Mouse (Mus musculus) brain, embryonic 18.5 days (tissue): Measurements from ENCODE around the gene Phldb2.

Experiments used
- DNase-seq: peaks from one replicate; pipeline ENCODE4 v3.0.0-alpha.2; 2012; ENCODE audit warnings: low read depth, low spot score

The Phldb2 gene

DNA sequence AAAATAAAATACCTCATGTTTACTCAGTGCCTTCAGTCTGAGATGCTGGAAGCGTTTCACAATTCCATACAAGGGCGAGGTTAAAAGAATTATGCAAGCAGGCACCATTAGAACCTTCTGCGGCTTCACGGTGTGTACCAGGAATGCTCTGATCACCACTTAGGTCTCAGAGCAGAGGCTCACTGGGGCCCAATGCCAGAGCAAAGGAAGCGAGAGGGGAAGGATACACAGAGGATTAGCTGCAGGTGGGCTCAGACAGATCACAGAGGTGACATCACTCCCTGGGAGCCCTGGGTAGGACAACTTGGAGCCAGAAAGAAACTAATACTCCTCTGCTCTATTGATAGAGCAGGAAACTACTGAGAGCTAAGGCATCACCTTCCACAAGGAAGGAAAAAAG lies 162.1 kb downstream of the Phldb2 start:
- DNase-seq, result no peak

DNA sequence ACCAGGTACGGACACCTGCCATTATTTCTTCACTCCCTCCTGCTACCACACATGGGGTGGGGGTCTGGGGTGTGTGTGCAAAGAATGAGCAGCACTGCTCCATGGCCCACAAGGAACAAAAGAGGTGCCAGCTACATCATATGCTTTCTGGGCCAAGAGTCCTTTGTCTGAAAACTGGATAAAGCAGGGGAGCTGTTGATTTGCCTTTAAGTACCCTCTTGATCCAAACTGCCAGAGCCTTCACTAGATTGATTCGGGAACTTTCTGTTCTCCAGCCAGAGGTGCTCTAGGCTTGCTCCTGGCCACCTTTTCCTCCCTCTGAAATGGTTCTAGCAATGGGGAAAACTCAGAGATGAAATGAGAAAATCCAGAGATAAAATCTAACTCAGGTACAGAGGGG lies 164.1 kb downstream of the Phldb2 start:
- no peak for DNase-seq

DNA sequence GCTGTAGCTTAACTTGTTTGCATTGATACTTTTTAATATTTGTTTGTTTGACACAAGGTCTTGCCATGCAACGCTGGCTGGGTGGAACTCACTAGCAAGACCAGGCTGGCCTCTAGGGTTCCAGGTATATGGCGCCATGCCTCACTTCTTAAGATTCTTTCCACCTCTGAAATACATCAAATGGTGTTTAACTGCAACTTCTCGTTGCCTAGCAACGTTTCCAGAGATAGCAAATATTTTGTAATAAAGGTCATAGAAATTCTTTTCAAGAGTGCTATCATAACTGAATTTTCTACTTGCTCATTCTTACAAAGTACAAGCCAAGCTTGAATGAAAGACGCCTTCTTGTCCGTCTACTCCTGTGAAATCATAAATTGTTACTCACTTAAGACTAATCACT lies 165.7 kb downstream of the Phldb2 start:
- no peak for DNase-seq

DNA sequence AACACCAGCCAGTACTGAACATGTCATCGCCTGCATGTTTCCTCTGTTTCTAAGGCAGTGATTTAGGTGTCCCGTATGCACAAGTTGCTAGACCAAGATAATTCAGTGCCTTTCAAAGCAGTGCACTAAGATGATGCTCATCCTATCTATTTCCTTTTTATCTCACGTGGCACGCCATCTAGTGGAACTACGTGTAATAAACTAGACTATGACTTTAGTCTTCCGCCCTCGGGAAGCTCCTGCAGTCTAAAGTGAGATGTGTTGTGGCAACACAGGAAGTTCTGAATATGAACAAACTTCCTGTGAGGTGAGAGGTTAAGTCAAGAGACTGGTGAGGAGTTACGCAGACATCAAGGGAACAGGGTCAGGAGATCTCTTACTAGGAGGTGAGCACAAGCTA lies 166.8 kb downstream of the Phldb2 start:
- DNase-seq, result no peak

DNA sequence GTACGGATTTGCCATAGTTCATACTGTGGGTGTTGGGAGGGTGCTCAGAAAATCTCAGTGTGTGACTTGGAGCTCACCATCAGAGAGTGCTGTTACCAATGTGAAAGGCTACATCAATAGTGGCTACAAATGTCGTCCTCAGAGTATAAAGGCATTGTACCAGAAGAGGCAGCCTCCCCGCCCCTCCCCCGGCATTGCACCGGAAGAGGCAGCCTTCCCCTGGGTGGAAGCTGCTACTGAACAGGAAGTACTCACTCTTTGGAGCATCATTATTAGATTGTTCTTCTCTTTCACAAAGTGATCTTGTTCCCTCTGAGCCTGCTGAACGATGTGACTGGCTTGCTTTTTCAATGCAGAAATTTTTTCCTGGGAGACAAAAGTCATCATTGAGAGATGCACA lies 173.4 kb downstream of the Phldb2 start:
- DNase-seq, result no peak

DNA sequence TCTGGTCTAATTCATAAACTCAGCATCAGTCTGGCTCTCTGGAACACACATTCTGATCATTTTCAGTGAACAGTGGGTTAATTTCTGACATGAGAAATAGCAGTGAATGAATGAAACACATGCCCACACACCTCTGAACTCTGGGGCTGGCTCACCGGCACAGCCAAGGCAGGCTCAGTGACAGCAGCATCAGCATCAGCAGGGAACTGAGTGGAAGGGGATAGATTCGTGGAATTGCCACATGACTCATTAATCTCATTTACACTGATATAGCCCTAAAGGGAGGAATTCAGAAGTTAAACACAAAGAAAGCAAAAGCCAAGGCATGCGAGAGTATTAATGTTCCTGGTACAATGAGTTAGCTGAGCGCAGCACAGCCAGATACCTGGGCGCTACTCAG lies 178.6 kb downstream of the Phldb2 start:
- no peak for DNase-seq

DNA sequence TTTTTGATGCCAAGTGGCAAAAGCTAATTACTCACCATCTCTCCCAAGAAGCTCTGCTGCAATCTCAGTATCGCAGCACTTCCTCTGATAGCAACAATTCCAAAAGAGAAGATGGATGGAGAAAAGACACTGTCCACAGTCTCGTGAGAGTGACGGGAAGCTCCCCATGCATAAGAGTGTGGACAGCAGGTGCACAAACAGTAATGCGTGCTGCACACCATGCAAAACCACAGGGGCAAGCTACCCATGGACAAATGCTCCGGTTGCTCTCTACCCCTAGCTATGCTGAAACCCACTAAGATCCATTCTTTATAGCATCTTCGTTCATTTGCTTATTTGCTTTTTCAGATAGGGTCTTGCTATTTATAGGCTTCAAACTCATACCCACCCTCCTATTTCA lies 182.5 kb downstream of the Phldb2 start:
- DNase-seq, result no peak

DNA sequence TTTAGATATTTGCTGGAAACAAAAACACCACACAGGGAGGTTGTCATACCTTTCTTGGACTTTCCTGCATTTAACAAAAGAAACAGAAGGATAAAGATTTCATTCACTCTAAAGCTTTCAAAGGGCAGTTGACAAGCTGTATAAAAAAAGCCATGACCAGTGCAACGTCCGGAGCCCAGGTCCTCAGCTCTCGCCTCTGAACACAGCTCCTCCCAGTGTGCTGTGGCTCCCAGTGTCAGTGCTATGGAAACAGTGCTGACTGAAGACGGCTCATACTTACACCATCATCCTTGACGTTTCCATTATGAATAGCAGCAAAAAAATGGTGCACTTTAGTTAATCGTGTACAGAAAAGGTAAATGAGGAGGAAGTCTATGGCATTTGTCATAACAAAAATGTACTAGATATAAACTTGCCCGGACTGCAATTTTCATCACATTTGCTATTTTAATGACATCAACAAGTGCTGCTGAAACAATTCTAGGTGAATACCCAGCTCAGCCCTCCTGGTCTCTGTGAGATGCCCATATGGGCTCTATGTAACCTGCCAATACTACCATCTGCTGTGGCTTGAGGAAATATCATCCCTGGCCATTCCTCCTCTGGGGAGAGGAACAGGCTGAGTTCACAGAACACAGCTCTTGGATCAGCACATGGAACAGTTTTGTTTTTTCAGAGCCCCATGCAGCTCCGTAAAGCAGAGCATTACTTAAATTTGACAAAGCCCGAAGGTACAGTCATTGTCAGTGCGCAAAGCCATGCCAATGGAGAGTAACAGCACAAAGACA lies 185.4 kb downstream of the Phldb2 start:
- DNase-seq, result no peak

DNA sequence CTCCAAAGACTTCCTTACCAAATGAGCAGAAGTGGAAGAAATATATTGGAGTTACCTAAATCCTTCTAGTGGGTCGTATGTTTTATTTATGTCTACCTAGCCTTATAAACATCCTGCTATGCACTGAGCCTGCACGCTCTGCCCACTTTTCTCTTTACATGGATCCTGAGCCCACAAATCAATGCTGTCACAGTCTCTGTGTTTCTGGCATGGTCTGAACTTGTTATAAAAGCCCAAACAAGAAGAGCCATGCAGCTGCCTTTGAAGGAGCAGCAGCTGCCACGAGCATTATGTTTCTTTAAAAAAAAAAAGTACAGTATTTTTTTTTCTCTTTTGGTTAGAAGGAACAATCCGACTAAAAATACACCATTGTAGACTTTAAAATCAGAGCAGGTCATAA lies 186.0 kb downstream of the Phldb2 start:
- DNase-seq, result no peak

DNA sequence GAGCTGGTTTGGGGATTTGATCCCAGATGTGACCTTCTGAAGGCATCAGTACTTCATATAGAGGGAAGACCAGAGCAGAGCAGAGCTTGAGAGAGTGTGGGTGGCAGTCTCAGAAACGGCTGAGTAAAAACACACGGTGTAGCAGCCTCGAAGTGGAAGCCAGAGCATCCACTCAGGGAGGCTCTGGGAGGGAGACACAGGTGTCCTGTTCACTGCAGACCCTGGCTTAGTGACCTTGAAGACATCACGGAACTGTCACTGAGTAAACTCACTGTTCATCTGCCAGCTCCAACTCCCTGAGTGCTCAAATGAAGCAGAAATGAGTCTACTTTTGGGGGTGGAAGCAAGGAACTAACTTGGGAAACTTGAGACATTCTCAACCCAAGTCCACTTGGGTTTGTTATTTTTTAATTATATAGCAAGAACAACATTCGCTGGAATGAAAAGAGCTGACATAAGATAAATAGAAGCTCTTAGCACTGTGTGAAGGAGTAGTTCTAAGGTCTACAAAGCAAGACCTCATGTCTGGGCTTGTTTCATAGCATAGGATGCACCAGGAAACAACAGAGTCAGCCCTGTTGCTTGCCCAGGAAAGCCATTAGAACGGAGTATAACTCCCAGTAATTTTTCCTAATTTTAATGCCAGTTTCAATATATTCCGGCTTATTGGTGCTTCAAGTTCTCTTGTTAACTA lies 187.4 kb downstream of the Phldb2 start:
- no peak for DNase-seq

DNA sequence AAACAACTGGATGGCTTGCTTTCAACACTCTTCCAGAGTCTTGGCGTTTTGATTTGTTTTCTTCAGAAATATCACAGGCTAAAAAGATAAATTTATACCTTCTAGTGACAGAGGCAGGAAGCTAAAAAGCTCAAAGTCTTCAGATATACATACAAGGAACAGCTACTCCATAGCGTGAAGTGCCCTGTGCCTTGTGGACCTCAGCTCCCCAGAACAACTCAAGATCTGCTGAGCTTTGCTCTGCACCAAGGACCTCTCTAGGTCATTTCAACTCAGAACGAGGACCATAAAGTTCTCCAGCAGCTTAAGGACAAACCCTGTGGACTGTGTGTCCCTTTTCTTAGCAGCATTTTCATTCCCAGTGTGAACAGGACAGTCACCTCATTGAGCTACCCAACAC lies 188.3 kb downstream of the Phldb2 start:
- no peak for DNase-seq

DNA sequence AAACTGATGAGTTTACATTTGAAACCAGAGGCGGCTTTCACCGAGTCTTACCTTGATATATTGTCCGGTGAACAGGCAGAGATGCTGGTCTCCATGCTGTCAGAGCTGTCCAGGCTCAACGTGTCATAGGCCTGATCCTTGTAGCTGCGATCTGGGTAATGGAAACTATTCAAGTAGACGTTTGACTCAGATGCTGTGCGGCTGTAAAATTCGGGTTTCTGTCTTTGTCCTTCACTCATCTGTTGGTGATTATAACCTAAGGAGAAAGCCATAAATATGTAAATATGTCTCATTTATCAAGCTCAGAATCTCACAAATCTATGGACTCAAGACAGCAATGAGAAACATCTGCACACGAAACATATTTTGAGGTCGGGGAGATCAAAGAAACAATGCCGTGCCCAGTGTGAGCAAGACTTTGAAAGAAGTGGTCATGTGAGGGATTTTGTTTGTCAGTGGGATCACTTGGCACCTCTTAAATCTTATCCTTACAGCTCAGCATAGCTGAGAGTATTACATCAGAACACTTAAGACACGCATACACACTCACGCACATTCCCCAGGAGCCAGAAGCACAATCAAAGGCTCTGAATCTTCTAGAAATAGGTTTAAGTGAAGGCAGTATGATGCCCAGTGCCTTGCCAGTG lies 190.4 kb downstream of the Phldb2 start:
- DNase-seq, result no peak

DNA sequence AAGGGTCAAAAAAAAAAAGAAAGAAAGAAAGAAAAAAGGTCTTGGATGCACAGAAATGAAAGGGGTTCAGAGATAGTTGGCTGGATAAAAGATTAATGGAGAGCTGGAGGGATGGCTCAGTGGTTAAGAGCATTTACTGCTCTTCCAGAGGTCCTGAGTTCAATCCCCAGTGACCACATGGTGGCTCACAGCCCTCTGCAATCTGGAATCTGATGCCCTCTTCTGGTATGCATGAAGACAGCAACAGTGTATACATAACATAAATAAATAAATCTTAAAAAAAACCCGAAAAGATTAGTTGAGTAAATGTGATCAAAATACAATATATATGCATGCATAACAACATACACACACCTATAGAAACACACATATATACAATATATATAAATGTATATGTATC lies 192.0 kb downstream of the Phldb2 start:
- no peak for DNase-seq

DNA sequence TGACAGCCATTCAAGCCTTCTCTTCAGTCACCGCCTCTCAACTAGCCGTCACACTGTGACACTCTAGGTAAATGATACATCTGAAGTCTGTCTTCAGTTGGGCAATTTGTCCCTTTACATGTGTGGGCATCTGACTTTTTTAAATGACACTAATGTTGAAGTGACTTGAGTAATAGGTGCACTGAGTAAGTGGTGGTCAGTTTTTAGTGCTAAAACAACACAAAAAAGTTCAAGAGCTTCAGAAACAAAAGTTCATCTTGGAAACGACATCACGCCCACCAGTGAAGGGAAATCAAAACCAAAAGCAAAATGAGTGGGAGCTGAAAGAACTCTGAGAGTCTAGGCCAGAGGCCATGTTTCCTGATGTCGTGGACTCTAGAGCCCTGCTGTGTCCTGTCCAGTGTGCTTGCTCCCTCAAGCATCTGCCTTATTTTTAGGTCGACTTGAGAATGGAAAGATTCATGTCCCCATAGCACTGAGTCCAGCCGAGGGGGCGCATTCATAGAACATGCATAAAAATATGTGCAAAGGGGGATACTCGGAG lies 194.6 kb downstream of the Phldb2 start:
- no peak for DNase-seq

DNA sequence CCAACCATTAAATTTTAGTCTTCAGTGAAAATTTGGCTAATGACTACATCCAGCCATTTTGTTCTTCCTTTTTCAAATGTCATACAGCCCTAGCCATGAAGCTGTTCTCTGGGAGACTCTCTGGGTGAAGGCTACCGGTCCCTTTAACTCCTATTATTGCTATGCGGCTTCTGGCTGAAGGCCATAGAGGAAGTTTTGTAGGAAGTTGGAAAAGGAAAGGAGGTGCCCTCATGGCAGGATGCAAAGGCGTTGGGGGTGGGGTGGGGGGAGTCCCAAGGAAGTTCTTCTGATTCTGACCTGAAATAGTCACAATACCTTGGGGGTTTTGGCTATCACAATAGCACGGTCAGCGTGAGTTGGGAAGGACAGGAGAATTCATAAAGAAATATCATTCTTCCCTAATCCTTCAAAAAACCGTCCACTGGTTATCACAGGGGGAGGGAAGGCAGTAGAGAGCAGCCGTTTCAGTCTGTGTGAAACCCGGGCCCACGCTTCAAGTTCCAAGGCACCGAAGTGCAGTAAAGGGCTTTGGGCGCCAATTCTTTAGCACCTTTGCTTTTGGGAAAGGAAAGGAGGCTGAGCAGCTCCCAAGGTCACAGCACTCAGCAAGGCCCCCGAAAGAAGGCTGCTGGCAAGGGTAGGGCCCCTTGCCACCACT lies 195.8 kb downstream of the Phldb2 start:
- no peak for DNase-seq

DNA sequence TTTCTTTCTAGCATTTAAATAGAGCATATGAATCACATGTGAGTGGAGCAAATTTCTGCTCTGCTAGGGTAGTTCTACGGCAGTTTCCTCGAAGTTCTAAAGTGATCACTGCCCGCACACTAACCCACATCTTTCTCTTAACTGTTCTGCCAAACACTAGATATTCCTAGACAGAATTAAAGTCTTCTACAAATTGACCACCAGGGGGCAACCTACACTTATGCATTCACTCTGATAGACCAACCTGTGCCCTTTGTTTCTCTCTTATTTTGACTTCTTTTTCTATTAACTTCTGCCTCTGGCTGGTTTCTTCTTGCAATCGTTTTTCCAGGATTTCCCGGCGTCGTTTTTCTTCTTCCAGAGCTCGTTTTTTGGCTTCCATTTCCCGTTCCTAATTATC lies 196.5 kb downstream of the Phldb2 start:
- DNase-seq, result peak; percentile 57

DNA sequence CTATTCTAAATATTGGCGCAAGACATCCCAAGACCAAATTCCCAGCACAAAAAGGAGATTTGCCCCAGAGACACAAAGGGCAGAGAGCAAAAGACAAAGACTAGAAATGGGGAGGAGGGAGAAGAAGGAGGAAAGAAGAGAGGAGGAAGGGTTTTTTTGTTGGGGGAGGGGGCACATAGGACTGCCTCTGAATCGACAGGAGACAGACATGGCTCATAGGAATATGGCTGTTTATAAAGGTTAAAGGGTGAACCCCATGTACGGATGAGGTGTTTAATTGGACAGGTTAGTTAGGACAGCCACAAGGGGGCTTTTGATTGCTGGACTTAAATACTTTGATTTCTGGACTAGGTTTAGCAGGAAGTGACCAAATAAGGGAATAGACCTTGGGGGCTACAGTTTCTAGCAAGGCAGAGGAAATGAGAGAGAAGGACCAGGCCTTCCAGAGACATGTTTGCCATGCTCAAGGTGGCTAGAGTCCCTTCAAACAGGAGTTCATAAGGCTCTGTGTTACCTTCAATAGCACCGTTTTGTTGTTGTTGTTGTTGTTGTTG lies 209.7 kb downstream of the Phldb2 start:
- DNase-seq, result no peak

DNA sequence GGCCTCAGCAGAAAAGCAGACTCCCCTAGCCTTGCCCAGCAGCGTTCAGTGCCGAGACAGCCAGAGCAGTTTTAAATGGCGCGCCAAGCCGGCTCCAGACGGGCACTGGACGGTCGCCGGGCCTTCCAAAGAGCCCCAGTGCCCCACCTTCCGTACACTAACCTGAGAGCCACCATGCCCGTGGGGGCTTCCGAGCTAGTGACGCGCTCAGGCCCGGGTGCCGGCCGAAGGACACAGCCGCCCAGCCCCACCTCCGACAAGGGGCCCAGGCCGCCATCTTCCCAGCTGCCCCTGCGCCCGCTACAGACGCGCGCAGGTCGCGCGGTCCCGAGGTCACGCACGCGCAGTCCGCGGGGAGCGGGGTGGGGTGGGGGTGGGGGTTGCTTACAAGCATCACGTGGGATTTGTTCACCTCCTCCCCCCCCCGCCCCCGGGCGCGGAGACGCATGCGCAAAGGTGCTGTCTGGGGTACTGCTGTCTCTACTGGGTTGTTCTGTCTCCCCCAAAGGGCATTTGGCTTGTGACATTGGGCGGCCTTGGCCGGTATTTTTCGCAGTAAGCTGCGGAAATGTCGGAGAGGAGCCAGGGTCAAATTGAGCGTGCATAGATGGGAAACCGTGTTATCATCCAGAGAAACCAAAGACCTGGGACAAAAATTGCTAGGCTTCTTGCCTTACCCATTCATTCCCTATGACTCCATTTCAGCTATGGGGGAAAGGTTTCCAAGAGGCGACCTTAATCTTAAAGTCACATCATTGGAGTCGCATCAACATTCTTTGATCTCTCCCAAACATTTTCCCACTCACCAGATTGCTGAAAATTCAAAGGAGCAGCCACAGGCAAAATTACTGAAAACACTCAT lies 210.6 kb downstream of the Phldb2 start, which contains the start of gene Abhd10:
TSS of gene Abhd10 (minus strand) at position 341 of the 862 bp plus-strand sequence.
- peak; percentile 91 for DNase-seq

DNA sequence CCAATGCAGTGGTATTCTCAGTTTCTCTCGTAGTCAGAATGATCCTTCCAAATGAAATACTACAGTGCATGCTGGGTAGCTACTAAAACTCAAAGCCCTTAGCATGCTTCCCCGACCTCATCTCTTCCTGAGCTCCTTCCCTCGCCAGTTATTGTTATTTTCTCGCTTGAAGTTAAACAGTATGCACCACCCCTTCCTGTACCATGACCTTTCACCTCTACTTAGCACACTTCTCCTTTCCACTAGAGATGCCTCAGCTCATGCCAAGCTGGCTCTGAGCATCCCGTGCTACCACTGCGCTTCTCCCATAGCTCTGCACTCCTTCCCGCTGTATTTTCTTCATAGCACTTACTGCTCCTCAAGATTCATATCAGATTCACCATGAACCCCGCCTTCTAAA lies 215.5 kb downstream of the Phldb2 start:
- DNase-seq, result no peak

DNA sequence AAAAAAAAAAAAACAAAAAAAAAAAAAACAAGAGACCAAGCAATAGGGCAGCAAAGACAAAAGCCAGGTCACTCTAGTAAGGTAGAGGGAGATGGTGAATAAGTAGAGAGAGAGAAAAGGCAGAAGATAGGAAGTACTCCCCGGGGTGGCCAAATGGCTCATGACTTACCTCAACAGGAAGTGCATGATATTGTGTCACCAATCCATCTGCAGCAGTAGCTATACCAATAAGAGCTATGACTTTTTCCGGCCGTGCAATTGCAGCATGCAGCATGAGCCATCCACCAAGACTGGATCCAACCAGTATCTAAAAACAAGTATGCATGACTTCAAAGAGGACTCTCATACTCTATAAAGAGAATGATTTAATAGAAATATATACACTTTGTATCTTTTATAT lies 216.7 kb downstream of the Phldb2 start:
- no peak for DNase-seq

DNA sequence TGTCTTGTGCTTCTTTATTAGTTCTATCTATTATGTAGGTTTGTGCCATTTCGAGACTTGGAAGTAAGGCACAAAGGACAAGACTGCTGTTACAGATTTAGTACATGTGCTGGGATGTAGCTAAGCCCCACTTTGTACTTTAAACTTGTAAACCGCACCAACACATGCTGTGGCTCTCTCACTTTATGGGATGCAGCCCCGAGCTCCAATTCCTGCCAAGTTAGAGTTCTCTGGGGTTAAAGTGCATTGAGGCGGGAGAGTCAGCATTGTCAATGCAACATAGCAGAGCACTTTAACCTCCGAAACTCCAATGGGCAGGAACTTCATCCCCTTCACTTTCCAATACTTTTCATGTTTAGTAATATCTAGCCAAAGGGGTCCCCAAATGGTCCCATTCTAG lies 224.2 kb downstream of the Phldb2 start:
- no peak for DNase-seq
